Mouse (Mus musculus) kidney, embryonic 16.5 days (tissue): Measurements from ENCODE around the gene Luc7l3. TPM values are rescaled to one million over a fixed set of nuclear protein-coding genes. Genes with fewer than 3 reads are reported as not detected.
"Not testable (repeated sequence)": the region's sequence is repeated elsewhere in the genome, so short reads cannot be mapped to it uniquely, and the experiment has no call there.

Experiments
- ATAC-seq: fragments of 200-750 bp; cut with Nextera tagmentation; 2 replicates; pipeline ENCODE4 v1.8.0; 2017; ENCODE audit warnings: moderate TSS enrichment; ENCODE audit not compliant: low FRiP score, low TSS enrichment
- H3K27ac ChIP-seq: fragments of 300-500 bp; sonication (generic); 2 replicates; pipeline ENCODE4 v1.5.1; 2014; ENCODE audit warnings: low read length
- H3K27me3 ChIP-seq: fragments of 300-500 bp; sonication (generic); 2 replicates; pipeline ENCODE4 v1.6.1; 2014; ENCODE audit warnings: low read length, control low read depth, mixed read lengths; ENCODE audit not compliant: insufficient read depth
- H3K36me3 ChIP-seq: fragments of 300-500 bp; sonication (generic); 2 replicates; pipeline ENCODE4 v1.6.1; 2014; ENCODE audit warnings: low read length, control low read depth, mixed read lengths; ENCODE audit not compliant: insufficient read depth
- H3K4me1 ChIP-seq: fragments of 300-500 bp; sonication (generic); 2 replicates; pipeline ENCODE4 v1.6.1; 2014; ENCODE audit warnings: low read length, control low read depth, mixed read lengths; ENCODE audit not compliant: insufficient read depth
- H3K4me2 ChIP-seq: fragments of 300-500 bp; sonication (generic); replicated peaks from 2 replicates; pipeline ENCODE4 v1.6.1; 2014; ENCODE audit warnings: low read depth, low read length
- H3K4me3 ChIP-seq: fragments of 300-500 bp; sonication (generic); 2 replicates; pipeline ENCODE4 v1.5.1; 2014; ENCODE audit warnings: mild to moderate bottlenecking, low read length
- H3K9ac ChIP-seq: fragments of 300-500 bp; sonication (generic); replicated peaks from 2 replicates; pipeline ENCODE4 v1.6.1; 2014; ENCODE audit warnings: low read length
- H3K9me3 ChIP-seq: fragments of 300-500 bp; sonication (generic); 2 replicates; pipeline ENCODE4 v1.6.1; 2016; ENCODE audit warnings: low read length, control low read depth
- WGBS: fragments of 180-500 bp; shearing (Covaris S2); extraction: QIAGEN DNeasy Blood & Tissue Kit; methylation state at CpG from one replicate; pipeline ENCODE4 v1.1.7; 2014; 5-methylcytosine and 5-hydroxymethylcytosine counted together
- polyA plus RNA-seq: library from polyadenylated mRNA; unstranded; fragments of >200 nt; fragmentation: Nextera tagmentation; extraction: Ambion mirVana; gene quantifications from 2 replicates; pipeline ENCODE4 v1.2.1, GENCODE M21; 2015

Luc7l3 gene
- polyA plus RNA-seq, 1 experiment from 2014 or later, result 99.5 TPM

DNA sequence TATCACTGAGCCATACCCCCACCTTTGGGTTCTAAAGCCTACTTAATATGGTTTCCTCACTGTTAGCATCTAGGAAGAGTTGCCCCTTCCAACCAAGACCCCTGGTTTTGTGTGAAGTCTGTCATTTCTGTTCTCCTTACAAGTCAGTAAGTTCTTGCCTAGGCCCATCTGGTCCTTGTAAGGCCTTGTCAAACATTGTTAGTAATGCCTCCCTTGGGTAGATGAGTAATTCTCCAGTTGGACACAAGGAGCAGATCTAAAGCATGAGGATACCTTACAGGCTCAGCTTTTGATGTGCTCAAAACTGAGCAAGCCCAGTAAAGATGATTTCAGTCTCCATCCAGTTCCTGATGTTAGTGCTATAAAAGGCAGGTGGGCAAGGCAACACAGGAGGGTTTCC, 53.0 kb downstream of the Luc7l3 start:
- Histone ChIP-seq H3K9ac (no peak overlapping the region), H3K4me1 (0 out of 2 replicates have a peak, but pooled peaks cover 4% of the 10 kb centered on the region), H3K4me2 (no peak overlapping the region), H3K27me3 (no peaks in the 10 kb centered on the region), H3K4me3 (no peak overlapping the region), H3K9me3 (no peaks in the 10 kb centered on the region), H3K27ac (no peak overlapping the region), H3K36me3 (no peaks in the 10 kb centered on the region)
- no peak for ATAC-seq

DNA sequence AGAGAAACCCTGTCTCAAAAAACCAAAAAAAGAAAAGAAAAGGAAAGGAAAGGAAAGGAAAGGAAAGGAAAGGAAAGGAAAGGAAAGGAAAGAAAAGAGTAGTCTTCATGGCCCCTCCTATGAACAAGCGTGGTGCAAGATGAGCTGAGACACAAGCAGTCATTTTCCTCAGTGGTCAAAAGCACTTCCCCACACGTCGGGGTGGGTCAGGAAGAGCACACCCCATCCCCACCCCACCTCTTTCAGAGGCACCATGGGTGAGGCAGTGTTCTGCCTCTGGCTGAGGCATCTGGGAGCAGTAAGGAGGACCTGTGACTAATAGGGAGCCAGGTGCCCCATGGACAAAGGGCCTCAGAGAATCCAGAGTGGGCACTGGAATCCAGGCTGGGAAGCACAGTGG, 55.6 kb downstream of the Luc7l3 start:
- not testable (repeated sequence) for H3K4me2 ChIP-seq, H3K4me1 ChIP-seq, H3K9me3 ChIP-seq, H3K27ac ChIP-seq, H3K36me3 ChIP-seq, H3K27me3 ChIP-seq, H3K4me3 ChIP-seq, H3K9ac ChIP-seq, ATAC-seq
- 64% methylated on average over 3 of the region's 3 CpGs for WGBS

DNA sequence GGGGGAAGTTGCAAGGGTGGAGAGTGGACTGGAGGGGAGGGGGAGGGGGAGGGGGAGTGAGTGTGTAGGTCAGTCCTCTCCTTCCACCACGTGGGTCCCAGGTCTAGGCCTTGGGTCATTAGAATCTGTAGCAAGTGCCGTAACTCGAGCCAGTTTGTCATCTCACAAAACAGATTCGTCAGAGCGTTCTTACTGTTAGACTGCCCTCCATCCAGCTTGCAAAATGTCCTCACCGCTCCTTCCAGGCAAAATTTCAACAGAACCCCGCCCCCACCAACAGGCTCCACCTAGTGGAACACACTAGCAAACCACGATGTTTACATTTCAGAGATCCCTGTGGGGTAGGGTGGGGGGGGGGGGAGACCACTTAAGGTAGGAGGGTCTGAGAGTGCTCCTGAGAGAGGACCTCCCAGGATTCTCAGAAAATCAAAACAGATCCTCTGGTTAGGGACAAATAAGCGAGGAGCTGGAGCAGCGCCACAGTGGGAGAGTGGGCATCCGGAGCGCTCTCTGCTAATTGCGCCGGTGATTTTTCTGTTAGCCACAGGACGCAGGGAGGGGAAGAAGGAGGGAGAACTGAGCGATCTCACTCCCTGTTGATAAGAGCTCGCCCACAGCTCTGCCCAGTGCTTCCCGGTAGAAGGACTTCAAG, 56.5 kb downstream of the Luc7l3 start:
- 0 out of 2 replicates have a peak, but pooled peaks cover 4% of the 10 kb centered on the region for H3K4me1 ChIP-seq
- peak overlapping the region; percentile 64 for H3K9ac ChIP-seq
- peak overlapping the region; percentile 23; the same call in 1 of the 2 replicates for H3K27ac ChIP-seq
- WGBS, result 2% methylated on average over 18 of the region's 18 CpGs
- ATAC-seq, result peak; percentile 47
- no peaks in the 10 kb centered on the region for H3K27me3 ChIP-seq
- peak overlapping the region; percentile 43 for H3K4me3 ChIP-seq
- H3K9me3 ChIP-seq, result no peaks in the 10 kb centered on the region
- H3K36me3 ChIP-seq, result no peaks in the 10 kb centered on the region
- peak overlapping the region; percentile 64 for H3K4me2 ChIP-seq

DNA sequence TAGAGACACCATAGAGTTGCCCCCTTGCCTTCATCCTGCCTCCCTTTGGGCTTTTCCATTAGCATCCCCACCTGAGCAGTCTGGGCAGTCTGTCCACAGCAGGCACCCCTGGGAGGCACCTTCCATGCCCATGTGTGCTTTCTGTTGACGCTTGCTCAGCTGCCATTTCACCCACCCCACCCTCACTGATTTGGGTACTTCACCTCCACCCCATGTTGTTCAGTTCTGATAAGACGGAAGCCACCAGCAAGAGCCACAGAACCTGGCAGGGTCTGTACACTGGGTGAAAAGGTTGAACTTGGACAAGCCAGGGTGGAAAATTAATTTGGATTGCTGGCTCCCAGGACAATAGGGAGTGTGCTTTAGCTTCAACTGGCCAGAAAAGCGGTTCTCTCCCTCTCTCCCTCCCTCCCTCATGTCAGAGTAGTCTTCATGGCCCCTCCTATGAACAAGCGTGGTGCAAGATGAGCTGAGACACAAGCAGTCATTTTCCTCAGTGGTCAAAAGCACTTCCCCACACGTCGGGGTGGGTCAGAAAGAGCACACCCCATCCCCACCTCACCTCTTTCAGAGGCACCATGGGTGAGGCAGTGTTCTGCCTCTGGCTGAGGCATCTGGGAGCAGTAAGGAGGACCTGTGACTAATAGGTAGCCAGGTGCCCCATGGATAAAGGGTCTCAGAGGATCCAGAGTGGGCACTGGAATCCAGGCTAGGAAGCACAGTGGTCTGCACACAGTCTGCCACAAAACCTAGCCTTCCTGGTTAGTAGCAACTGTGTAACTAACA, 60.0 kb downstream of the Luc7l3 start:
- 66% methylated on average over 6 of the region's 6 CpGs for whole genome bisulfite sequencing
- Histone ChIP-seq H3K36me3 (no peaks in the 10 kb centered on the region), H3K27ac (no peak overlapping the region), H3K4me2 (no peak overlapping the region), H3K4me1 (0 out of 2 replicates have a peak, but pooled peaks cover 4% of the 10 kb centered on the region), H3K4me3 (no peak overlapping the region), H3K9me3 (no peaks in the 10 kb centered on the region), H3K27me3 (no peaks in the 10 kb centered on the region), H3K9ac (no peak overlapping the region)
- ATAC-seq, result no peak

DNA sequence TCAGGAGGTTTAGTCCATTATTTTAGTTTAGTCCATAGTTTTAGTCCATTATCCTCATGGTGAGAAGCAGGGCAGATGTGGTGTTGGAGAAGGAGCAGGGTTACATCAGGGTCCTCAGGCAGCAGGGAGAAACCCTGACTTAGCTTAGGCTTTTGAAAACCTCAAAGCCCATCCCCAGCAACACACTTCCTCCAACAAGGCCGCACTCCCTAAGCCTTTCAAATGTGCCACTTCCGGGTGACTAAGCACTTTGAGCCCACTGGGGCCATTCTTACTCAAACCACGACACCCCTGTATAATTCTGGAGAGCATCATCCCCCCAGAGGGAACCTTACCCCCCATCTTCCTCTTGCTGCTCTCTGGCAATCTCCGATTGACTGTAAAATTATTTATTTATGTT, 62.0 kb downstream of the Luc7l3 start:
- H3K4me1 ChIP-seq, result peaks cover 5% of the 10 kb centered on the region; the same call in 1 of the 2 replicates
- WGBS, result 73% methylated on average over 4 of the region's 4 CpGs
- no peak overlapping the region for H3K4me3 ChIP-seq
- H3K9ac ChIP-seq, result no peak overlapping the region
- H3K36me3 ChIP-seq, result no peaks in the 10 kb centered on the region
- no peak overlapping the region for H3K4me2 ChIP-seq
- no peaks in the 10 kb centered on the region for H3K9me3 ChIP-seq
- no peak for ATAC-seq
- no peaks in the 10 kb centered on the region for H3K27me3 ChIP-seq
- H3K27ac ChIP-seq, result no peak overlapping the region

DNA sequence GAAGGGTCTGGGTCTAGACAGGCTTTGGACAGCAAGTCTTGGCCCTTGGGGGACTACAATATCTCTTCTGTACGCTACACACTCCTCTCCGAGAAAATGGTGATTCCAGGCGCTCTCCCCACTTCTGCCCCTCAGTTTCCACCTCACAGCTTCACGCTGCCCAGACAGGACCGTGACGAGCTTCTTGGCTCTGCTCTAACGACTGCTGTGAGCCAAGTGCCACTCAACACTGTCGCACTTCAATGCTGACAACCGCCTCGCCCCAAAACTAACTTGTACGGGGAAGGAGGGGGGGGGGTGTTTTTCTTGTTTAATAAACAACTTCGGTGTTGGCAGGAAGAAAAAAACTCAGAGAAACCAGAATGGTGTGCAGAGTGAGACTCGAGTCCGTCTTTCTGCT, 63.8 kb downstream of the Luc7l3 start:
- Histone ChIP-seq H3K27ac (no peak overlapping the region), H3K4me1 (peaks cover 5% of the 10 kb centered on the region; the same call in 1 of the 2 replicates), H3K27me3 (no peaks in the 10 kb centered on the region), H3K4me3 (no peak overlapping the region), H3K9ac (no peak overlapping the region), H3K9me3 (no peaks in the 10 kb centered on the region), H3K36me3 (no peaks in the 10 kb centered on the region), H3K4me2 (no peak overlapping the region)
- ATAC-seq, result no peak
- 58% methylated on average over 14 of the region's 14 CpGs for WGBS

DNA sequence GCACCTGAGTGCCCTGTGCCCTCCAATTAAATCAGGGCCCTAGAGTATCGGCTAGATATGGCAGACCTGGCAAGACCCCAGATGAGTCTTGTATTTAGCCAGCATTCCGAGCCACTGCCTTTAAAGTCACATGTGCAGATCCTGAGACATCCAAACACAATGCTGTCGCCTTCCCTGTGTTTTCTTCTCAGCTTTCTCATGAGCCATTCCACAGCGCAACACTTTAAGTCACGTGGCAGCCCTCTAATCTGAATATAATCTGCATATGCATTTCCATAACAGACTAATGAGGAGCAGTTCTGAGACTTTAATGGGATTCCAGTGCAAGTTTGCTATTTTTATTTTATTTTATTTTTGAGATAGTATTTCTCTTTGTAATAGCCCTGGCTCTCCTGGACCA, 66.1 kb downstream of the Luc7l3 start:
- WGBS, result 69% methylated on average over 5 of the region's 5 CpGs

DNA sequence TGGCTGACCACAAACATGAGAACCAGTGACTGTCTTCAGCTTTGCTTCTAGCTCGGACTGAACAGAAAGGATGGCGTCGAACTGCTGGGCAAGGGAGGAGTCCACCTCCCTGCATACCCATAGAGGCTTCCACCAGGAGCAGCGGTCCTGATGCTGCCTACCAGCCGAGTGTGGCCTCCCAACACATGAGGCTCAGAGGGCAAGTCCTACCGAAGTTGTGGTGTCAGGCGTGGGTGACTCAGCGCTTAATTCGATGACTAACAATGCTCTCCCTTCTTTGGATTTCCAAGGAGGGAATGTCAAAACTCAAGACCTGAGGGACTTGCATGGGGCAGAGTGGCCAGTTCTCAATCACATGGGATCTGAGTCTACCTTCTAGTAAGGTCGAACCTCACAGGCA, 68.1 kb downstream of the Luc7l3 start:
- H3K27me3 ChIP-seq, result no peaks in the 10 kb centered on the region
- H3K9me3 ChIP-seq, result no peaks in the 10 kb centered on the region
- no peak overlapping the region for H3K27ac ChIP-seq
- peaks cover 5% of the 10 kb centered on the region; the same call in 1 of the 2 replicates for H3K4me1 ChIP-seq
- no peak for ATAC-seq
- 85% methylated on average over 10 of the region's 10 CpGs for WGBS
- no peaks in the 10 kb centered on the region for H3K36me3 ChIP-seq
- H3K9ac ChIP-seq, result no peak overlapping the region
- no peak overlapping the region for H3K4me2 ChIP-seq
- no peak overlapping the region for H3K4me3 ChIP-seq

More for the DNA sequence above, 66.1 kb downstream of the Luc7l3 start:
- no peak overlapping the region for H3K9ac ChIP-seq
- H3K27me3 ChIP-seq, result no peaks in the 10 kb centered on the region
- no peaks in the 10 kb centered on the region for H3K9me3 ChIP-seq
- peaks cover 5% of the 10 kb centered on the region; the same call in 1 of the 2 replicates for H3K4me1 ChIP-seq
- H3K4me3 ChIP-seq, result no peak overlapping the region
- ATAC-seq, result no peak
- no peak overlapping the region for H3K27ac ChIP-seq
- no peak overlapping the region for H3K4me2 ChIP-seq
- no peaks in the 10 kb centered on the region for H3K36me3 ChIP-seq

DNA sequence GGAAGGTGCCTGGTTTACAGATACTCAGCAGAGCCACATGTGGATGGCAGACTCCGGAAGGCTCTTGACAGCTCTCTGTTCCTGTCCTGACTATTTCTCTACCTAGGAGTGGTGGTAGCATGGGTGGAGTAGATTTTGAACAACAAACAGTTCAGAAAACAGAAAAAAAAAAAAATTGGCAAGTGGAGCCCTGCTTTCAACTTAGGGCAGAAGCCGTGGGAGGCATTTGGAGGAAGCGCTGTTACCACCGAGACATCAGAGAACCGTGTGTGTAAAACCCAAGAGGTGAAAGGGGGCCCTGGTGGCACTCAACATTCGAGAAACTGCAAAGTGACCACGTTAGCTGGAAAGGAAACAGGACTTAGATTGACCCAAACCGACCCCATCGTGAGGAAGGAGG, 68.6 kb downstream of the Luc7l3 start:
- H3K27me3 ChIP-seq, result no peaks in the 10 kb centered on the region
- WGBS, result 63% methylated on average over 9 of the region's 9 CpGs
- no peak overlapping the region for H3K27ac ChIP-seq
- H3K9ac ChIP-seq, result no peak overlapping the region
- no peak overlapping the region for H3K4me2 ChIP-seq
- ATAC-seq, result no peak
- H3K9me3 ChIP-seq, result no peaks in the 10 kb centered on the region
- peaks cover 5% of the 10 kb centered on the region; the same call in 1 of the 2 replicates for H3K4me1 ChIP-seq
- no peaks in the 10 kb centered on the region for H3K36me3 ChIP-seq
- no peak overlapping the region for H3K4me3 ChIP-seq

DNA sequence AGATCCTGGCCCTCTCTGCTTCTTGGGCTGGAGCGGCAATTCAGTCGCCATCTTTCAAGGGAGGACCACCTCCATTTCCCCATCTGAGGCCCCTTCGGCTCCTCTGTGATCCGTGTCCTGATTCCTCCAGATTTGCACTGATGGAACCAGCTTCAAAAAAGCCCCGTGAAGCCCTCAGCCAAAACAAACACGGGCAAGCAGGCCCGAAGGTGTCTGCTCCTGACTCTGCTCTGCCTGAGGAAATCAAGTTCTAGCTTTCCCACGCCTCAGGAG, 75.1 kb downstream of the Luc7l3 start:
- 28% methylated on average over 8 of the region's 8 CpGs for WGBS
- H3K27ac ChIP-seq, result peak overlapping the region; percentile 69; the same call in 1 of the 2 replicates

More for the DNA sequence above, 75.1 kb downstream of the Luc7l3 start:
- H3K4me3 ChIP-seq, result no peak overlapping the region
- H3K9me3 ChIP-seq, result no peaks in the 10 kb centered on the region
- ATAC-seq, result no peak
- no peaks in the 10 kb centered on the region for H3K36me3 ChIP-seq
- H3K27me3 ChIP-seq, result no peaks in the 10 kb centered on the region
- peak overlapping the region; percentile 12; the same call in 1 of the 2 replicates for H3K4me2 ChIP-seq
- peaks cover 31% of the 10 kb centered on the region for H3K4me1 ChIP-seq
- 0 out of 2 replicates have a peak overlapping the region, but pooled peaks have one; percentile 26 for H3K9ac ChIP-seq
